Comparison of ENCODE assay signal across 8 mouse cellular contexts in genomic region chr11:74546165-74546564, GRCm38 (mm10).
DNase-seq lines count a peak whose midpoint lies in the region; TF ChIP-seq lines count a peak whose summit lies in the region.

No protein-coding gene starts in this region.

- H3K9ac ChIP-seq in heart, adult 2 months (ENCODE audit: low read depth, low read length), result no peak overlapping the region

- peaks cover 6% of the 10 kb centered on the region for H3K4me1 ChIP-seq in heart, adult 2 months (ENCODE audit: control insufficient read depth, insufficient read depth, low read length)
- H3K4me1 ChIP-seq in kidney, adult 2 months (ENCODE audit: control insufficient read depth, insufficient read depth, low read length), result no peaks in the 10 kb centered on the region

- TF ChIP-seq EP300 in heart, adult 2 months (IDR thresholded peaks at IDR 0.05; ENCODE audit: insufficient read depth, low read depth, low read length), result no peak

- no peaks in the 10 kb centered on the region for H3K36me3 ChIP-seq in heart, adult 2 months (ENCODE audit: control insufficient read depth, insufficient read depth, low read length)
- H3K36me3 ChIP-seq in kidney, adult 2 months (ENCODE audit: control insufficient read depth, insufficient read depth, low read length), result no peaks in the 10 kb centered on the region

- 34% methylated on average over 4 of the region's 4 CpGs for WGBS in heart, adult 2 months
- 38% methylated on average over 4 of the region's 4 CpGs for WGBS in kidney, adult 2 months

- no peak overlapping the region for H3K4me3 ChIP-seq in heart, adult 2 months
- no peak overlapping the region for H3K4me3 ChIP-seq in kidney, adult 2 months (ENCODE audit: insufficient read depth, low read depth, low read length)

- no peaks in the 10 kb centered on the region for H3K27me3 ChIP-seq in heart, adult 2 months (ENCODE audit: control insufficient read depth, insufficient read depth, low read length)
- H3K27me3 ChIP-seq in kidney, adult 2 months (replicated peaks; ENCODE audit: control insufficient read depth, insufficient read depth, low read length), result no peaks in the 10 kb centered on the region

- intact Hi-C loops in heart, adult 2 months (cut with DNase I), result loop anchor here (2.0 to 5.0 kb wide), 2 partner anchors 144 to 169 kb away; no protein-coding TSS in a partner anchor

- no peak for TF ChIP-seq POLR2A in heart, adult 2 months (IDR thresholded peaks at IDR 0.05; ENCODE audit: insufficient read depth, low read depth, low read length)
- TF ChIP-seq POLR2A in kidney, adult 2 months (IDR thresholded peaks at IDR 0.05; ENCODE audit: low read depth, low read length), result no peak

- peak; percentile 72 for TF ChIP-seq CTCF in heart, adult 2 months (IDR thresholded peaks at IDR 0.05)
- TF ChIP-seq CTCF in kidney, adult 2 months (conservative IDR thresholded peaks at IDR 0.05; ENCODE audit: insufficient read depth, insufficient read length, low read depth, low read length), result peak; percentile 53

- no peaks in the 10 kb centered on the region for H3K79me2 ChIP-seq in heart, adult 2 months (replicated peaks; ENCODE audit: control insufficient read depth, insufficient read depth, low read length)

- H3K27ac ChIP-seq in heart, adult 2 months, result no peak overlapping the region
- H3K27ac ChIP-seq in kidney, adult 2 months (ENCODE audit: insufficient read depth, low read depth, low read length), result no peak overlapping the region

- DNase-seq in heart, adult 2 months, result peak; percentile 31 to 39
- no peak for DNase-seq in heart, adult 11 months
- peak; percentile 32 for DNase-seq in urinary bladder, postnatal 25 days (ENCODE audit: low spot score)
- no peak for DNase-seq in urinary bladder, adult 2 months (ENCODE audit: low spot score)
- DNase-seq in cerebellum, postnatal 36 days, result peak; percentile 52 to 68
- peak; percentile 63 for DNase-seq in kidney, adult 2 months
- peak; percentile 71 for DNase-seq in lung, postnatal 36 days
- DNase-seq in natural killer cell, adult 2 months (ENCODE audit: low spot score in 2 of 2), result no peak

Comparison
In these comparisons a context has a peak if more than half of its experiments do, and no peak if none do; other contexts are left out.
1. DNase-seq: peak in heart, adult 2 months (2 of 2), urinary bladder, postnatal 25 days (single experiment), cerebellum, postnatal 36 days (2 of 2), kidney, adult 2 months (single experiment) and lung, postnatal 36 days (single experiment); none in heart, adult 11 months (single experiment), urinary bladder, adult 2 months (single experiment) and natural killer cell, adult 2 months (0 of 2).